29 mouse cellular contexts compared by ENCODE assay signal in genomic region chr8:109544049-109544448, GRCm38 (mm10). TPM values are rescaled to one million over a fixed set of nuclear protein-coding genes. Genes with fewer than 3 reads are reported as not detected.
A peak's percentile ranks its signal among the peaks of the same experiment; 100 is the strongest.
DNase-seq lines count a peak whose midpoint lies in the region; ATAC-seq and TF ChIP-seq lines count a peak whose summit lies in the region.
"Had no signal": no experiment of that assay in that cellular context is flagged by ENCODE, and none has a peak within 500 bp of the region (broad histone marks: within the 10 kb centered on the region; RNA-seq: fewer than 3 reads in every experiment).

No protein-coding gene starts in this region.

- TF ChIP-seq CTCF in left cerebral cortex, adult 2 months (IDR thresholded peaks at IDR 0.05), result no peak
- no peak for TF ChIP-seq CTCF in thymus, adult 2 months (IDR thresholded peaks at IDR 0.05; ENCODE audit: borderline replicate concordance, control insufficient read depth, extremely low read depth, insufficient read depth, low read length, poor library complexity)
- TF ChIP-seq CTCF in cerebellum, adult 2 months (IDR thresholded peaks at IDR 0.05; ENCODE audit: borderline replicate concordance, insufficient read depth, low read depth, low read length), result no peak

- H3K4me2 ChIP-seq in midbrain, embryonic 14.5 days (ENCODE audit: low read length), result no peak overlapping the region
- H3K4me2 ChIP-seq: forebrain, embryonic 13.5 days; heart, embryonic 11.5 days; heart, embryonic 15.5 days; hindbrain, embryonic 12.5 days; hindbrain, embryonic 15.5 days had no signal

- TF ChIP-seq POLR2A in thymus, adult 2 months (IDR thresholded peaks at IDR 0.05; ENCODE audit: control insufficient read depth, extremely low read depth, insufficient read depth, low read length, poor library complexity), result no peak
- no peak for TF ChIP-seq POLR2A in cerebellum, adult 2 months (IDR thresholded peaks at IDR 0.05; ENCODE audit: borderline replicate concordance, insufficient read depth, low read length)

- peaks cover 3% of the 10 kb centered on the region; the same call in 1 of the 2 replicates for H3K4me1 ChIP-seq in thymus, adult 2 months (replicated peaks; ENCODE audit: control insufficient read depth, insufficient read depth, low read length)
- no peaks in the 10 kb centered on the region for H3K4me1 ChIP-seq in cerebellum, adult 2 months (ENCODE audit: control insufficient read depth, insufficient read depth, low read length)
- H3K4me1 ChIP-seq in midbrain, embryonic 14.5 days (ENCODE audit: control insufficient read depth, insufficient read depth, low read length), result no peaks in the 10 kb centered on the region
- H3K4me1 ChIP-seq: forebrain, embryonic 10.5 days; forebrain, embryonic 13.5 days; heart, embryonic 15.5 days; hindbrain, embryonic 12.5 days; hindbrain, embryonic 15.5 days had no signal

- 0 out of 2 replicates have a peak, but pooled peaks have one; percentile 24 for ATAC-seq in granulocyte monocyte progenitor cell, adult 5-6 weeks (replicated peaks; ENCODE audit: poor library complexity, severe bottlenecking)
- no peak for ATAC-seq in midbrain, embryonic 14.5 days (ENCODE audit: low FRiP score, low TSS enrichment)
- ATAC-seq: CD4-positive, CD25-positive, alpha-beta regulatory T cell, adult 4 months; forebrain, embryonic 13.5 days; forebrain, embryonic 16.5 days had no signal

- WGBS in thymus, adult 2 months, result 6% methylated on average over 3 of the region's 3 CpGs
- 47% methylated on average over 3 of the region's 3 CpGs for WGBS in cerebellum, adult 2 months
- WGBS in midbrain, embryonic 14.5 days, result 44% methylated on average over 3 of the region's 3 CpGs

- H3K9ac ChIP-seq in midbrain, embryonic 14.5 days (replicated peaks; ENCODE audit: low read length), result no peak overlapping the region
- H3K9ac ChIP-seq: forebrain, embryonic 13.5 days; heart, embryonic 15.5 days; hindbrain, embryonic 12.5 days; hindbrain, embryonic 15.5 days had no signal

- H3K27me3 ChIP-seq in thymus, adult 2 months (ENCODE audit: control insufficient read depth, insufficient read depth, low read length), result no peaks in the 10 kb centered on the region
- no peaks in the 10 kb centered on the region for H3K27me3 ChIP-seq in cerebellum, adult 2 months (ENCODE audit: control insufficient read depth, insufficient read depth, low read length)
- H3K27me3 ChIP-seq in midbrain, embryonic 14.5 days (ENCODE audit: control insufficient read depth, insufficient read depth, low read length), result no peaks in the 10 kb centered on the region
- H3K27me3 ChIP-seq: forebrain, embryonic 13.5 days; heart, embryonic 15.5 days; hindbrain, embryonic 12.5 days; hindbrain, embryonic 15.5 days had no signal

- H3K36me3 ChIP-seq in thymus, adult 2 months (ENCODE audit: control insufficient read depth, insufficient read depth, low read length), result 0 out of 2 replicates have a peak, but pooled peaks cover 14% of the 10 kb centered on the region
- H3K36me3 ChIP-seq in midbrain, embryonic 14.5 days (ENCODE audit: control insufficient read depth, insufficient read depth, low read length), result peaks cover 25% of the 10 kb centered on the region

- intact Hi-C loops in left cerebral cortex, adult 2 months (cut with DNase I), result no loop called here
- intact Hi-C loops in left cerebral cortex, postnatal 4 days (cut with DNase I), result no loop called here

- peak overlapping the region; percentile 76 for H3K27ac ChIP-seq in left cerebral cortex, adult 2 months
- H3K27ac ChIP-seq in thymus, adult 2 months (ENCODE audit: control insufficient read depth, insufficient read depth, low read length), result no peak overlapping the region
- H3K27ac ChIP-seq in cerebellum, adult 2 months (ENCODE audit: insufficient read depth, low read length), result no peak overlapping the region
- H3K27ac ChIP-seq in midbrain, embryonic 14.5 days (replicated peaks; ENCODE audit: low read depth, low read length), result no peak overlapping the region
- H3K27ac ChIP-seq: forebrain, embryonic 10.5 days; forebrain, embryonic 13.5 days; heart, embryonic 15.5 days; hindbrain, embryonic 12.5 days; hindbrain, embryonic 15.5 days had no signal

- H3K9me3 ChIP-seq in midbrain, embryonic 14.5 days (ENCODE audit: control insufficient read depth, low read length), result no peaks in the 10 kb centered on the region
- H3K9me3 ChIP-seq: forebrain, embryonic 10.5 days; forebrain, embryonic 13.5 days; heart, embryonic 15.5 days; hindbrain, embryonic 12.5 days; hindbrain, embryonic 15.5 days had no signal

- DNase-seq in left cerebral cortex, adult 2 months (ENCODE audit: extremely low spot score in 1 of 2, low spot score in 2 of 2), result no peak
- DNase-seq in left cerebral cortex, postnatal 4 days, result no peak
- peak; percentile 39 for DNase-seq in thymus, postnatal 0 days (ENCODE audit: low spot score)
- DNase-seq in thymus, adult 2 months, result no peak
- DNase-seq in cerebellum, adult 2 months, result no peak
- DNase-seq in midbrain, embryonic 14.5 days, result no peak
- DNase-seq: adrenal gland, adult 8-10 months; adrenal gland, postnatal 25 days; cerebellum, adult 11-12 months; cerebellum, adult 9-10 months; cerebellum, postnatal 14 days; gastrocnemius, postnatal 10 days; gastrocnemius, postnatal 36 days; heart, adult 11 months; heart, postnatal 14 days; heart, postnatal 4 days had no signal

- H3K4me3 ChIP-seq in left cerebral cortex, adult 2 months, result no peak overlapping the region
- no peak overlapping the region for H3K4me3 ChIP-seq in thymus, adult 2 months (ENCODE audit: control insufficient read depth, insufficient read depth, low read length)
- H3K4me3 ChIP-seq in cerebellum, adult 2 months (replicated peaks; ENCODE audit: insufficient read depth, low read depth, low read length), result no peak overlapping the region
- H3K4me3 ChIP-seq in midbrain, embryonic 14.5 days (replicated peaks; ENCODE audit: low read depth, low read length), result no peak overlapping the region
- H3K4me3 ChIP-seq: forebrain, embryonic 10.5 days; forebrain, embryonic 13.5 days; heart, embryonic 15.5 days; hindbrain, embryonic 12.5 days; hindbrain, embryonic 15.5 days had no signal

RNA-seq across cellular contexts. Expression of gene Dhx38, which starts 21.6 kb away (rescaled TPM):
- total RNA-seq in left cerebral cortex, adult 2 months (2021), result 10 to 100 TPM; 31.0 to 31.1 TPM
- total RNA-seq in left cerebral cortex, postnatal 4 days (2021), result 10 to 100 TPM; 25.9 to 26.6 TPM
- polyA plus RNA-seq in thymus, postnatal 0 days (2015; fragmentation: Nextera tagmentation; extraction: Ambion mirVana), result 18.7 and 18.8 TPM in 2 replicates
- polyA plus RNA-seq in thymus, adult 2 months (2012; rRNA removed), result 36.7 and 41.7 TPM in 2 replicates
- 36.1 and 46.0 TPM in 2 replicates for total RNA-seq in granulocyte monocyte progenitor cell, adult 5-6 weeks (2014; fragmentation: Nextera tagmentation)
- total RNA-seq in granulocyte monocyte progenitor cell, adult 5-6 weeks (2017), result 65.5 and 67.5 TPM in 2 replicates
- 23.8 and 25.3 TPM in 2 replicates for polyA plus RNA-seq in cerebellum, adult 2 months (2012; rRNA removed)
- polyA plus RNA-seq in midbrain, embryonic 14.5 days (2014; fragmentation: Nextera tagmentation; extraction: Ambion mirVana), result 15.6 and 15.8 TPM in 2 replicates

RNA-seq across cellular contexts. Expression of gene Txnl4b, which starts 21.6 kb away (rescaled TPM):
- 10 to 100 TPM; 14.8 to 16.2 TPM for total RNA-seq in left cerebral cortex, adult 2 months (2021)
- total RNA-seq in left cerebral cortex, postnatal 4 days (2021), result 1 to 10 TPM; 8.7 to 9.2 TPM
- polyA plus RNA-seq in thymus, postnatal 0 days (2015; fragmentation: Nextera tagmentation; extraction: Ambion mirVana), result 30.6 and 32.9 TPM in 2 replicates
- polyA plus RNA-seq in thymus, adult 2 months (2012; rRNA removed), result 8.0 and 9.0 TPM in 2 replicates
- total RNA-seq in granulocyte monocyte progenitor cell, adult 5-6 weeks (2014; fragmentation: Nextera tagmentation), result 9.3 and 15.8 TPM in 2 replicates
- total RNA-seq in granulocyte monocyte progenitor cell, adult 5-6 weeks (2017), result 14.0 and 23.0 TPM in 2 replicates
- polyA plus RNA-seq in cerebellum, adult 2 months (2012; rRNA removed), result 9.8 and 10.3 TPM in 2 replicates
- 27.6 and 33.3 TPM in 2 replicates for polyA plus RNA-seq in midbrain, embryonic 14.5 days (2014; fragmentation: Nextera tagmentation; extraction: Ambion mirVana)

RNA-seq across cellular contexts. Expression of gene Hp, which starts 34.9 kb away (rescaled TPM):
- not detected for total RNA-seq in left cerebral cortex, adult 2 months (2021)
- under 1 TPM in 1 of 2 experiments, not detected in 1; 0.60 TPM for total RNA-seq in left cerebral cortex, postnatal 4 days (2021)
- 2.2 and 2.7 TPM in 2 replicates for polyA plus RNA-seq in thymus, postnatal 0 days (2015; fragmentation: Nextera tagmentation; extraction: Ambion mirVana)
- polyA plus RNA-seq in thymus, adult 2 months (2012; rRNA removed), result 45.3 and 53.6 TPM in 2 replicates
- 206 and 211 TPM in 2 replicates for total RNA-seq in granulocyte monocyte progenitor cell, adult 5-6 weeks (2014; fragmentation: Nextera tagmentation)
- total RNA-seq in granulocyte monocyte progenitor cell, adult 5-6 weeks (2017), result 304 and 315 TPM in 2 replicates
- polyA plus RNA-seq in cerebellum, adult 2 months (2012; rRNA removed), result 0.38 and 0.44 TPM in 2 replicates
- not detected in 2 replicates for polyA plus RNA-seq in midbrain, embryonic 14.5 days (2014; fragmentation: Nextera tagmentation; extraction: Ambion mirVana)
- polyA plus RNA-seq: C2C12; CD4-positive, CD25-positive, alpha-beta regulatory T cell, adult 4 months; forebrain, embryonic 13.5 days had no signal

RNA-seq across cellular contexts. Expression of gene Pmfbp1, which starts 50.2 kb away (rescaled TPM):
- under 1 TPM; 0.32 to 0.42 TPM for total RNA-seq in left cerebral cortex, adult 2 months (2021)
- under 1 TPM in 1 of 2 experiments, not detected in 1; 0.12 TPM for total RNA-seq in left cerebral cortex, postnatal 4 days (2021)
- not detected in 2 replicates for polyA plus RNA-seq in thymus, postnatal 0 days (2015; fragmentation: Nextera tagmentation; extraction: Ambion mirVana)
- polyA plus RNA-seq in thymus, adult 2 months (2012; rRNA removed), result not detected in 2 replicates
- total RNA-seq in granulocyte monocyte progenitor cell, adult 5-6 weeks (2014; fragmentation: Nextera tagmentation), result not detected in 2 replicates
- not detected in 2 replicates for total RNA-seq in granulocyte monocyte progenitor cell, adult 5-6 weeks (2017)
- 0.36 and 0.80 TPM in 2 replicates for polyA plus RNA-seq in cerebellum, adult 2 months (2012; rRNA removed)
- polyA plus RNA-seq in midbrain, embryonic 14.5 days (2014; fragmentation: Nextera tagmentation; extraction: Ambion mirVana), result 3.3 and 3.5 TPM in 2 replicates
- total RNA-seq: adrenal gland, adult 8-10 months; adrenal gland, postnatal 25 days; gastrocnemius, adult 18-20 months; gastrocnemius, postnatal 10 days; gastrocnemius, postnatal 36 days; heart, adult 8-10 months; heart, postnatal 14 days; heart, postnatal 4 days had no signal
- polyA plus RNA-seq: C2C12; CD4-positive, CD25-positive, alpha-beta regulatory T cell, adult 4 months; intestine, embryonic 14.5 days had no signal

Comparison
In these comparisons a context has a peak if more than half of its experiments do, and no peak if none do; other contexts are left out.
1. RNA of gene Hp, which starts 34.9 kb away (polyA plus RNA-seq): 45.3 to 53.6 TPM in thymus, adult 2 months; 2.2 to 2.7 TPM in thymus, postnatal 0 days, 0.38 to 0.44 TPM in cerebellum, adult 2 months and not detected in midbrain, embryonic 14.5 days; every median in the first group is over 10 times any median in the second.